Mouse (Mus musculus): Measurements from ENCODE around the gene Olfr460. TPM values are rescaled to one million over a fixed set of nuclear protein-coding genes. Genes with fewer than 3 reads are reported as not detected.

Olfr460 gene
- not detected in 2 replicates for total RNA-seq (2014; fragmentation: Nextera tagmentation)
- total RNA-seq (2017), result 0.05 and 0.29 TPM in 2 replicates
- polyA plus RNA-seq (2012), result not detected in 2 replicates

DNA sequence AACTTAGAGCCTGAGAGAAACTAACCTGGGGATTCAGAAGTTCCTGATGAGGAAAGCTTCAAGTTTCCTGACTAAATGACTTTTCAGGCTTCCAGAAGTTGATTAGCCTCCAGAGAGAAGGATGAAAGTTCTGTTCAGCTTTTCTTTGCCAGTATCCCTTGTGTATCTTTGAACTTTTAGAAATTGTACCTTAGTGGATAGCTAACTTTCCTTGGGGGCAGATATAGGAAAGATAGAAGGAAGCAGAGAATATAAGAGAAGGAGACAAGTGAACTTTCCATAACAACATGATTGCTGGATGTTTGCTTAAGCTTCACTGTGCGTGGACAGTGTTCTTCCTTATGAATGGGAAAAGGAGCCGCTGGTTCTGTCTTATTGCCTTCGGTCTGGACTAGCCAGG is at the start of gene Olfr460:
Olfr460 (plus strand) TSS at position 301 of the 400 bp plus-strand sequence.
- Histone ChIP-seq H3K4me1 (ENCODE audit: insufficient read depth, low read depth, low read length) (no peaks in the 10 kb centered on the region), H3K36me3 (replicated peaks) (no peaks in the 10 kb centered on the region), H3K27me3 (ENCODE audit: insufficient read depth, low read length) (peaks cover 5% of the 10 kb centered on the region; the same call in 1 of the 2 replicates), H3K4me3 (ENCODE audit: low read depth, low read length) (no peak within 1 kb of the TSS), H3K9me3 (replicated peaks) (no peaks in the 10 kb centered on the region)
- ATAC-seq (ENCODE audit: extremely low read depth, insufficient number of reproducible peaks, low FRiP score, poor library complexity, severe bottlenecking) (no peak), DNase-seq (ENCODE audit: low spot score) (no peak)
- TF ChIP-seq POLR2AphosphoS5 (IDR thresholded peaks at IDR 0.05; ENCODE audit: insufficient replicate concordance, low read depth, low read length), result no peak
- TF ChIP-seq TAL1 (conservative IDR thresholded peaks at IDR 0.05; ENCODE audit: low read depth, low read length), result no peak
- no peak for TF ChIP-seq CTCF (IDR thresholded peaks at IDR 0.05; ENCODE audit: low read depth, low read length)
- no peak for TF ChIP-seq GATA2 (IDR thresholded peaks at IDR 0.05; ENCODE audit: borderline replicate concordance, low read depth, low read length)
- TF ChIP-seq GATA1 (IDR thresholded peaks at IDR 0.05; ENCODE audit: borderline replicate concordance, low read length), result no peak

DNA sequence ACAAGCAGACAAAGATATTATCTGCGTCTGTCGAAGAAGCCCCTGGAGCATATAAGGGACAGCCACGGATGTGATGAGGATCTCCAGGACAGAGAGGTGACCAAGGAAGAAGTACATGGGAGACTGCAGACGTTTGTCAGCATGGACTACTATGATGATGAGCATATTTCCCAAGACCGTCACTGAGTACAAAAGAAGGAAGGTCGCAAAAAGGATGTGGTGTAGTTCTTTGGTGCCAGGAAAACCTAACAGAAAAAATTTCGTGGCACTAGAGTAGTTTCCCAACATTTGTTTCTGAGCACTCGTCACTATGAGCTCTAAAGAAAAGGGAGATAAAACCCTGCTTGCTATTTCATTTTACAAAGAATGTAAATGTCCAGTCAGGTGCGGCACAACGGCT is 24.6 kb upstream of the Olfr460 start:
- no peak for TF ChIP-seq GATA2 (IDR thresholded peaks at IDR 0.05; ENCODE audit: borderline replicate concordance, low read depth, low read length)
- no peak for TF ChIP-seq CTCF (IDR thresholded peaks at IDR 0.05; ENCODE audit: low read depth, low read length)
- no peak for TF ChIP-seq GATA1 (IDR thresholded peaks at IDR 0.05; ENCODE audit: borderline replicate concordance, low read length)
- no peak for TF ChIP-seq POLR2AphosphoS5 (IDR thresholded peaks at IDR 0.05; ENCODE audit: insufficient replicate concordance, low read depth, low read length)
- TF ChIP-seq TAL1 (conservative IDR thresholded peaks at IDR 0.05; ENCODE audit: low read depth, low read length), result no peak
- H3K9me3 ChIP-seq (replicated peaks), result no peaks in the 10 kb centered on the region
- no peaks in the 10 kb centered on the region for H3K36me3 ChIP-seq (replicated peaks)
- DNase-seq (ENCODE audit: low spot score) (no peak), ATAC-seq (ENCODE audit: extremely low read depth, insufficient number of reproducible peaks, low FRiP score, poor library complexity, severe bottlenecking) (no peak)
- H3K4me3 ChIP-seq (ENCODE audit: low read depth, low read length), result no peak overlapping the region
- H3K4me1 ChIP-seq (ENCODE audit: insufficient read depth, low read depth, low read length), result no peaks in the 10 kb centered on the region
- H3K27me3 ChIP-seq (ENCODE audit: insufficient read depth, low read length), result no peaks in the 10 kb centered on the region

DNA sequence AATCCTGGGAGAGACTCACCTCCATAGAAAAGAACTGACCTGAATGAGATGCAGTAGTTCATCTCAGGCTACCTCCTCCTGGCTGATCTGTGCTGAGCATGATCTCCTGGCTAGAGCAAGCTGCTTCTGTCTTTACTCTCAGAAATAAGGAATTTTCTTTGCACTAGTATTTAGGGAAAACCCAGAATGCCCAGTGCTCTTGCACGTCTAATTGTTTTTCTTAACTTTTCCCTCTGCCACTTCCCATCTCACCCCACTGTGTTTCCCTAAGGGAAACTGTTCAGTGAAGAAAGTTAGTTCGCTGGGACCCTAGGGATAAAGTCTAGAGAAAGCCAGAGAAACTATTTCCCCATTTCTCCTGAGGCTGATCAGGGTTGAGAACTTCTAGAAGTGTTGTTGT is 14.3 kb upstream of the Olfr460 start, which contains the start of gene Olfr461:
Olfr461 (minus strand) TSS at position 101 of the 400 bp plus-strand sequence.
- DNase-seq (ENCODE audit: low spot score), result no peak

DNA sequence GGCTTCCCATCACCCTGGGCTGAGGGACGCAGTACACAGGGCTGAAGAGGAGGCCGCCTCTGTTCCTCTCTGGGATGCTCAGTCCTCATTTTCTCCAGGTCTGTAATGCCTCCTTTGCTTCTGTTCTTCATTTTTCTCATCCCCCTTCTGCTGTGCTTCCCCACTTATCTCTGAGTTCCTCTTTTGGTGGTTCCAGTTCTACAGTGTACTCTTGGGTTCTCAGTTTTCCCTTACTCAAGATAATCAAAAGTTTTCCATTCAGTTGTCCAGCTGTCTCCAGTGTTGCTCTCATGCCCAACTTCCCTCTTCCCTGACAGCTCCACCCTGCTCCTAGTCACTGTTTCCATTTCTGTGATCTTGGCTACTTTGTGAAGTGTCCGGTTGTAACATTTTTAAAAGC is 4.3 kb downstream of the Olfr460 start:
- TF ChIP-seq POLR2AphosphoS5 (IDR thresholded peaks at IDR 0.05; ENCODE audit: insufficient replicate concordance, low read depth, low read length) (no peak), CTCF (IDR thresholded peaks at IDR 0.05; ENCODE audit: low read depth, low read length) (no peak), TAL1 (conservative IDR thresholded peaks at IDR 0.05; ENCODE audit: low read depth, low read length) (no peak), GATA2 (IDR thresholded peaks at IDR 0.05; ENCODE audit: borderline replicate concordance, low read depth, low read length) (no peak), GATA1 (IDR thresholded peaks at IDR 0.05; ENCODE audit: borderline replicate concordance, low read length) (no peak)
- no peaks in the 10 kb centered on the region for H3K9me3 ChIP-seq (replicated peaks)
- no peaks in the 10 kb centered on the region for H3K36me3 ChIP-seq (replicated peaks)
- H3K4me3 ChIP-seq (ENCODE audit: low read depth, low read length), result no peak overlapping the region
- DNase-seq (ENCODE audit: low spot score) (no peak), ATAC-seq (ENCODE audit: extremely low read depth, insufficient number of reproducible peaks, low FRiP score, poor library complexity, severe bottlenecking) (no peak)
- H3K27me3 ChIP-seq (ENCODE audit: insufficient read depth, low read length), result peaks cover 5% of the 10 kb centered on the region; the same call in 1 of the 2 replicates
- no peaks in the 10 kb centered on the region for H3K4me1 ChIP-seq (ENCODE audit: insufficient read depth, low read depth, low read length)

More for the DNA sequence above, 14.3 kb upstream of the Olfr460 start, which contains the start of gene Olfr461:
- ATAC-seq (ENCODE audit: extremely low read depth, insufficient number of reproducible peaks, low FRiP score, poor library complexity, severe bottlenecking), result no peak
- Histone ChIP-seq H3K4me1 (ENCODE audit: insufficient read depth, low read depth, low read length) (no peaks in the 10 kb centered on the region), H3K9me3 (replicated peaks) (no peaks in the 10 kb centered on the region), H3K36me3 (replicated peaks) (no peaks in the 10 kb centered on the region), H3K4me3 (ENCODE audit: low read depth, low read length) (no peak within 1 kb of the TSS), H3K27me3 (ENCODE audit: insufficient read depth, low read length) (peaks cover 8% of the 10 kb centered on the region)
- TF ChIP-seq POLR2AphosphoS5 (IDR thresholded peaks at IDR 0.05; ENCODE audit: insufficient replicate concordance, low read depth, low read length), result no peak
- TF ChIP-seq CTCF (IDR thresholded peaks at IDR 0.05; ENCODE audit: low read depth, low read length), result no peak
- no peak for TF ChIP-seq GATA2 (IDR thresholded peaks at IDR 0.05; ENCODE audit: borderline replicate concordance, low read depth, low read length)
- no peak for TF ChIP-seq GATA1 (IDR thresholded peaks at IDR 0.05; ENCODE audit: borderline replicate concordance, low read length)
- TF ChIP-seq TAL1 (conservative IDR thresholded peaks at IDR 0.05; ENCODE audit: low read depth, low read length), result no peak

DNA sequence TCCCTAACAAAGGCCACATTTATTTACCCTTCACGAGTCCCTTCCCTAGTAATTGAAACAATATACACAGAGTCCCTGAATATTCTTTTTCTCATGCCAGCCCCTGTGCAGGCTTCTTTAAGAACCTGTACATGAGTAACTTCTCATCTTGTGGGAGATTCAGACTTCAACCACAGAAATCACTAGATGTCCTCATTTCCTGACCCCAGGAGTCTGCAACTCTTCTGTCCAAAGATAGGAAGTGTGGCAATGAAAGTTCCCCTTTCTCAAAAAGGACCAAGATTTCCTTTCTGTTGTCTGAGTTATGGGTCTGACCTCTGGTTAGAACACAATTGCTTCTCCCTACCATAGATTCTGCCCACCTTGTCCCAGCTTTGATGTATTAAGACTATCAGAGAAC is 7.0 kb downstream of the Olfr460 start:
- H3K36me3 ChIP-seq (replicated peaks), result no peaks in the 10 kb centered on the region
- TF ChIP-seq CTCF (IDR thresholded peaks at IDR 0.05; ENCODE audit: low read depth, low read length) (no peak), GATA1 (IDR thresholded peaks at IDR 0.05; ENCODE audit: borderline replicate concordance, low read length) (no peak), POLR2AphosphoS5 (IDR thresholded peaks at IDR 0.05; ENCODE audit: insufficient replicate concordance, low read depth, low read length) (no peak), TAL1 (conservative IDR thresholded peaks at IDR 0.05; ENCODE audit: low read depth, low read length) (no peak), GATA2 (IDR thresholded peaks at IDR 0.05; ENCODE audit: borderline replicate concordance, low read depth, low read length) (no peak)
- DNase-seq (ENCODE audit: low spot score) (no peak), ATAC-seq (ENCODE audit: extremely low read depth, insufficient number of reproducible peaks, low FRiP score, poor library complexity, severe bottlenecking) (no peak)
- H3K9me3 ChIP-seq (replicated peaks), result no peaks in the 10 kb centered on the region
- H3K27me3 ChIP-seq (ENCODE audit: insufficient read depth, low read length), result no peaks in the 10 kb centered on the region; the same call in 1 of the 2 replicates
- H3K4me1 ChIP-seq (ENCODE audit: insufficient read depth, low read depth, low read length), result no peaks in the 10 kb centered on the region
- H3K4me3 ChIP-seq (ENCODE audit: low read depth, low read length), result no peak overlapping the region

DNA sequence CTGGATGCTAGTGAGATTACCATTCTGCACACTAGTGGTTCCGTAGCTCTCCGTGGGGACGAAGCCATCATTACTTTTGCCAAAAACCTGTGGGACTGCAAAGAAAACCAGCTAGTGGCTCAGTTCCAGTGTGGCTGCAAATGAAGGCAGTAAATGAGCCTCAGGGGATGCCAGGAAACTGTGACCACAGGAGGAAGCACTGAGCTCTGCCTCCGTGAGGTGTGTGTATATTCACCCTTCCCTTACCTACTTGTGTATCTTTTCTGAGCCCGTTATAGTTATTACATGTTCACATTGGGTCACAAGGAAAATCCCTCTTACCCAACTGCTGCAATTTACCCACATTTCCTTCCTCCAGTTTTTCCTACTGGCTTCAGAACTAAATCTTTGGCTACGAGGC is 15.0 kb downstream of the Olfr460 start:
- ATAC-seq (ENCODE audit: extremely low read depth, insufficient number of reproducible peaks, low FRiP score, poor library complexity, severe bottlenecking), result no peak
- no peak for TF ChIP-seq POLR2AphosphoS5 (IDR thresholded peaks at IDR 0.05; ENCODE audit: insufficient replicate concordance, low read depth, low read length)
- TF ChIP-seq TAL1 (conservative IDR thresholded peaks at IDR 0.05; ENCODE audit: low read depth, low read length), result no peak
- TF ChIP-seq CTCF (IDR thresholded peaks at IDR 0.05; ENCODE audit: low read depth, low read length), result no peak
- no peak for TF ChIP-seq GATA2 (IDR thresholded peaks at IDR 0.05; ENCODE audit: borderline replicate concordance, low read depth, low read length)
- no peak for TF ChIP-seq GATA1 (IDR thresholded peaks at IDR 0.05; ENCODE audit: borderline replicate concordance, low read length)
- Histone ChIP-seq H3K27me3 (ENCODE audit: insufficient read depth, low read length) (no peaks in the 10 kb centered on the region), H3K9me3 (replicated peaks) (no peaks in the 10 kb centered on the region), H3K36me3 (replicated peaks) (no peaks in the 10 kb centered on the region), H3K4me3 (ENCODE audit: low read depth, low read length) (no peak overlapping the region), H3K4me1 (ENCODE audit: insufficient read depth, low read depth, low read length) (no peaks in the 10 kb centered on the region)
- no peak for DNase-seq (ENCODE audit: low spot score)

All from G1E (cell line).